Mouse (Mus musculus): ENCODE data around the gene Sh3rf1. TPM values are rescaled to one million over a fixed set of nuclear protein-coding genes. Genes with fewer than 3 reads are reported as not detected.

Gene Sh3rf1
- polyA plus RNA-seq, 1 experiment, result 19.7 TPM

- Histone ChIP-seq H3K4me1 (ENCODE audit: control insufficient read depth, insufficient read depth, low read length) (peaks cover 4% of the 10 kb centered on the region; the same call in 1 of the 2 replicates), H3K4me3 (replicated peaks; ENCODE audit: extremely low read depth, low read depth, low read length) (no peak overlapping the region)
- WGBS, result 78% methylated on average over 5 of the region's 5 CpGs
- TF ChIP-seq POLR2A (IDR thresholded peaks at IDR 0.05; ENCODE audit: borderline replicate concordance, extremely low read depth, low read depth, low read length), result no peak
- TF ChIP-seq CTCF (IDR thresholded peaks at IDR 0.05; ENCODE audit: insufficient read depth, low read length), result no peak
- DNase-seq, result no peak
These were observed 98.1 kb downstream of the Sh3rf1 start for GRCm38 (mm10) chr8:61321780-61322179.

- H3K4me1 ChIP-seq (ENCODE audit: control insufficient read depth, insufficient read depth, low read length), result no peaks in the 10 kb centered on the region; the same call in 1 of the 2 replicates
- WGBS, result 84% methylated on average over 8 of the region's 8 CpGs
- DNase-seq, result no peak
- H3K4me3 ChIP-seq (replicated peaks; ENCODE audit: extremely low read depth, low read depth, low read length), result no peak overlapping the region
- TF ChIP-seq POLR2A (IDR thresholded peaks at IDR 0.05; ENCODE audit: borderline replicate concordance, extremely low read depth, low read depth, low read length) (no peak), CTCF (IDR thresholded peaks at IDR 0.05; ENCODE audit: insufficient read depth, low read length) (no peak)
These were observed 98.8 kb downstream of the Sh3rf1 start for GRCm38 (mm10) chr8:61322462-61322861.

GRCm38 (mm10) chr8:61324363-61324914 lies 100.8 kb downstream of the Sh3rf1 start:
- Histone ChIP-seq H3K4me3 (replicated peaks; ENCODE audit: extremely low read depth, low read depth, low read length) (no peak overlapping the region), H3K4me1 (ENCODE audit: control insufficient read depth, insufficient read depth, low read length) (no peaks in the 10 kb centered on the region)
- no peak for DNase-seq
- WGBS, result 87% methylated on average over 10 of the region's 10 CpGs
- TF ChIP-seq POLR2A (IDR thresholded peaks at IDR 0.05; ENCODE audit: borderline replicate concordance, extremely low read depth, low read depth, low read length) (no peak), CTCF (IDR thresholded peaks at IDR 0.05; ENCODE audit: insufficient read depth, low read length) (no peak)

GRCm38 (mm10) chr8:61325014-61325715 lies 101.5 kb downstream of the Sh3rf1 start:
- DNase-seq, result no peak

GRCm38 (mm10) chr8:61326281-61326680 lies 102.6 kb downstream of the Sh3rf1 start:
- TF ChIP-seq CTCF (IDR thresholded peaks at IDR 0.05; ENCODE audit: insufficient read depth, low read length), result no peak
- TF ChIP-seq POLR2A (IDR thresholded peaks at IDR 0.05; ENCODE audit: borderline replicate concordance, extremely low read depth, low read depth, low read length), result no peak
- no peak overlapping the region for H3K4me3 ChIP-seq (replicated peaks; ENCODE audit: extremely low read depth, low read depth, low read length)
- WGBS, result 73% methylated on average over 8 of the region's 8 CpGs
- H3K4me1 ChIP-seq (ENCODE audit: control insufficient read depth, insufficient read depth, low read length), result no peaks in the 10 kb centered on the region
- no peak for DNase-seq

More at GRCm38 (mm10) chr8:61325014-61325715, 101.5 kb downstream of the Sh3rf1 start:
- H3K4me1 ChIP-seq (ENCODE audit: control insufficient read depth, insufficient read depth, low read length), result no peaks in the 10 kb centered on the region
- WGBS, result 95% methylated on average over 16 of the region's 16 CpGs
- no peak for TF ChIP-seq POLR2A (IDR thresholded peaks at IDR 0.05; ENCODE audit: borderline replicate concordance, extremely low read depth, low read depth, low read length)
- TF ChIP-seq CTCF (IDR thresholded peaks at IDR 0.05; ENCODE audit: insufficient read depth, low read length), result no peak
- no peak overlapping the region for H3K4me3 ChIP-seq (replicated peaks; ENCODE audit: extremely low read depth, low read depth, low read length)

- DNase-seq, result no peak
- TF ChIP-seq CTCF (IDR thresholded peaks at IDR 0.05; ENCODE audit: insufficient read depth, low read length), result no peak
- TF ChIP-seq POLR2A (IDR thresholded peaks at IDR 0.05; ENCODE audit: borderline replicate concordance, extremely low read depth, low read depth, low read length), result no peak
- 80% methylated on average over 5 of the region's 5 CpGs for WGBS
- H3K4me1 ChIP-seq (ENCODE audit: control insufficient read depth, insufficient read depth, low read length), result no peaks in the 10 kb centered on the region
- no peak overlapping the region for H3K4me3 ChIP-seq (replicated peaks; ENCODE audit: extremely low read depth, low read depth, low read length)
These were observed 103.7 kb downstream of the Sh3rf1 start for GRCm38 (mm10) chr8:61327333-61327732.

- 71% methylated on average over 6 of the region's 6 CpGs for whole genome bisulfite sequencing
- no peak overlapping the region for H3K4me3 ChIP-seq (replicated peaks; ENCODE audit: extremely low read depth, low read depth, low read length)
- no peaks in the 10 kb centered on the region for H3K4me1 ChIP-seq (ENCODE audit: control insufficient read depth, insufficient read depth, low read length)
- TF ChIP-seq POLR2A (IDR thresholded peaks at IDR 0.05; ENCODE audit: borderline replicate concordance, extremely low read depth, low read depth, low read length), result no peak
- no peak for TF ChIP-seq CTCF (IDR thresholded peaks at IDR 0.05; ENCODE audit: insufficient read depth, low read length)
- DNase-seq, result no peak
These were observed 116.0 kb downstream of the Sh3rf1 start for GRCm38 (mm10) chr8:61339629-61340028.

GRCm38 (mm10) chr8:61340283-61340984 lies 116.8 kb downstream of the Sh3rf1 start:
- DNase-seq, result no peak
- WGBS, result 85% methylated on average over 17 of the region's 17 CpGs
- no peaks in the 10 kb centered on the region for H3K4me1 ChIP-seq (ENCODE audit: control insufficient read depth, insufficient read depth, low read length)
- TF ChIP-seq POLR2A (IDR thresholded peaks at IDR 0.05; ENCODE audit: borderline replicate concordance, extremely low read depth, low read depth, low read length) (no peak), CTCF (IDR thresholded peaks at IDR 0.05; ENCODE audit: insufficient read depth, low read length) (no peak)
- H3K4me3 ChIP-seq (replicated peaks; ENCODE audit: extremely low read depth, low read depth, low read length), result no peak overlapping the region

GRCm38 (mm10) chr8:61341587-61342441 lies 118.1 kb downstream of the Sh3rf1 start:
- H3K4me1 ChIP-seq (ENCODE audit: control insufficient read depth, insufficient read depth, low read length), result no peaks in the 10 kb centered on the region
- H3K4me3 ChIP-seq (replicated peaks; ENCODE audit: extremely low read depth, low read depth, low read length), result no peak overlapping the region
- TF ChIP-seq CTCF (IDR thresholded peaks at IDR 0.05; ENCODE audit: insufficient read depth, low read length) (no peak), POLR2A (IDR thresholded peaks at IDR 0.05; ENCODE audit: borderline replicate concordance, extremely low read depth, low read depth, low read length) (no peak)
- no peak for DNase-seq
- WGBS, result 70% methylated on average over 12 of the region's 12 CpGs

All from lung, adult 2 months (tissue).